Mouse (Mus musculus) neural tube, embryonic 11.5 days (tissue): Measurements from ENCODE around the gene Gsx1. TPM values are rescaled to one million over a fixed set of nuclear protein-coding genes. Genes with fewer than 3 reads are reported as not detected.

Experiments
- ATAC-seq: fragments of 200-750 bp; cut with Nextera tagmentation; 2 replicates; pipeline ENCODE4 v1.8.0; 2017; ENCODE audit warnings: moderate number of reproducible peaks, mild to moderate bottlenecking, moderate TSS enrichment, moderate library complexity; ENCODE audit not compliant: insufficient read depth, low FRiP score, low TSS enrichment
- DNase-seq: peaks from one replicate; pipeline ENCODE4 v3.0.0-alpha.2; 2015; ENCODE audit warnings: low spot score
- H3K27ac ChIP-seq: fragments of 300-500 bp; sonication (generic); 2 replicates; pipeline ENCODE4 v1.5.1; 2014; ENCODE audit warnings: low read depth, mild to moderate bottlenecking, low read length
- H3K27me3 ChIP-seq: fragments of 300-500 bp; sonication (generic); 2 replicates; pipeline ENCODE4 v1.6.1; 2014; ENCODE audit warnings: mild to moderate bottlenecking, low read length, mixed read lengths; ENCODE audit not compliant: control insufficient read depth, insufficient read depth
- H3K36me3 ChIP-seq: fragments of 300-500 bp; sonication (generic); 2 replicates; pipeline ENCODE4 v1.6.1; 2014; ENCODE audit warnings: mild to moderate bottlenecking, low read length, moderate library complexity, mixed read lengths; ENCODE audit not compliant: control insufficient read depth, insufficient read depth
- H3K4me1 ChIP-seq: fragments of 300-500 bp; sonication (generic); 2 replicates; pipeline ENCODE4 v1.6.1; 2014; ENCODE audit warnings: low read length, mixed read lengths; ENCODE audit not compliant: control insufficient read depth, insufficient read depth
- H3K4me2 ChIP-seq: fragments of 300-500 bp; sonication (generic); 2 replicates; pipeline ENCODE4 v1.6.1; 2014; ENCODE audit warnings: low read depth, mild to moderate bottlenecking, moderate library complexity
- H3K4me3 ChIP-seq: fragments of 300-500 bp; sonication (generic); 2 replicates; pipeline ENCODE4 v1.5.1; 2014; ENCODE audit warnings: low read depth, low read length
- H3K9ac ChIP-seq: fragments of 300-500 bp; sonication (generic); 2 replicates; pipeline ENCODE4 v1.6.1; 2014; ENCODE audit warnings: mild to moderate bottlenecking, low read length
- H3K9me3 ChIP-seq: fragments of 300-500 bp; sonication (generic); 2 replicates; pipeline ENCODE4 v1.6.1; 2016; ENCODE audit warnings: low read length; ENCODE audit not compliant: control insufficient read depth
- whole genome bisulfite sequencing: fragments of 180-500 bp; shearing (Covaris S2); extraction: QIAGEN DNeasy Blood & Tissue Kit; methylation state at CpG from one replicate; pipeline ENCODE4 v1.1.7; 2014; 5-methylcytosine and 5-hydroxymethylcytosine counted together
- polyA plus RNA-seq: library from polyadenylated mRNA; unstranded; fragments of >200 nt; fragmentation: Nextera tagmentation; extraction: Ambion mirVana; gene quantifications from 2 replicates; pipeline ENCODE4 v1.2.1, GENCODE M21; 2014

Gsx1 gene
- polyA plus RNA-seq, 1 experiment from 2014 or later = 11.3 TPM

GRCm38 (mm10) chr5:147190885-147191284 lies 2.4 kb downstream of the Gsx1 start:
- ATAC-seq (no peak), DNase-seq (peak; percentile 28)
- Histone ChIP-seq H3K9me3 (no peaks in the 10 kb centered on the region), H3K9ac (no peak overlapping the region), H3K27me3 (peaks cover 91% of the 10 kb centered on the region), H3K36me3 (no peaks in the 10 kb centered on the region), H3K27ac (no peak overlapping the region), H3K4me1 (peaks cover 9% of the 10 kb centered on the region), H3K4me3 (peak overlapping the region; percentile 48), H3K4me2 (peak overlapping the region; percentile 45)
- 1% methylated on average over 7 of the region's 7 CpGs for WGBS

- ATAC-seq = no peak
- no peak for DNase-seq
- H3K9me3 ChIP-seq = no peaks in the 10 kb centered on the region
- H3K27ac ChIP-seq = no peak overlapping the region
- H3K4me2 ChIP-seq = peak overlapping the region; percentile 45
- H3K27me3 ChIP-seq = peaks cover 84% of the 10 kb centered on the region
- no peaks in the 10 kb centered on the region for H3K36me3 ChIP-seq
- WGBS = 2% methylated on average over 24 of the region's 24 CpGs
- H3K4me3 ChIP-seq = 0 out of 2 replicates have a peak overlapping the region, but pooled peaks have one; percentile 4
- no peak overlapping the region for H3K9ac ChIP-seq
- H3K4me1 ChIP-seq = peaks cover 9% of the 10 kb centered on the region
Observed at GRCm38 (mm10) chr5:147191801-147192575, 3.5 kb downstream of the Gsx1 start.

DNA sequence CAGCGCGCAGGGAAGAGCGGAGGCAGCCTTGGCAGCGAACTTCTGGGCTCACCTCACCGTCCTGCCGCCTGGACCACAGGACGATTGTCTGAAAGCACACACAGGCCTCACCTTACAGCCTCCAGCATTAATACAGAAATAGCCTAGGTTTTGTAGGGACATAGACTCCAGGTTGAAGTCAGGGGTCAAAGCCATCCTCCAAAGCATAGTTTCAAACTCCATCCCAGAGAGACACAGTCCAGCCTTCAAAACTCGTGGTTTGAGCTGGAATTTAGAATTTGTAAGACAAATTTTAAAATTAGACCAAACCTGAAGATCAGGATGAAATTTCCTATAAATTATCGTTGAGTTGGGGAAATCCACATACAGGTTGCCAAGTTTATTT lies 4.1 kb downstream of the Gsx1 start:
- H3K9me3 ChIP-seq = no peaks in the 10 kb centered on the region
- no peak overlapping the region for H3K9ac ChIP-seq
- no peak for DNase-seq
- H3K36me3 ChIP-seq = no peaks in the 10 kb centered on the region
- no peak for ATAC-seq
- 2% methylated on average over 9 of the region's 9 CpGs for WGBS
- H3K4me3 ChIP-seq = no peak overlapping the region
- no peak overlapping the region for H3K4me2 ChIP-seq
- no peak overlapping the region for H3K27ac ChIP-seq
- H3K27me3 ChIP-seq = peaks cover 79% of the 10 kb centered on the region
- H3K4me1 ChIP-seq = peaks cover 9% of the 10 kb centered on the region

GRCm38 (mm10) chr5:147204905-147205304 lies 16.4 kb downstream of the Gsx1 start:
- 7% methylated on average over 6 of the region's 6 CpGs for WGBS
- H3K4me2 ChIP-seq = no peak overlapping the region
- no peak for ATAC-seq
- H3K36me3 ChIP-seq = no peaks in the 10 kb centered on the region
- no peak overlapping the region for H3K27ac ChIP-seq
- H3K4me1 ChIP-seq = 0 out of 2 replicates have a peak, but pooled peaks cover 4% of the 10 kb centered on the region
- H3K9me3 ChIP-seq = no peaks in the 10 kb centered on the region
- no peak overlapping the region for H3K4me3 ChIP-seq
- no peak for DNase-seq
- no peak overlapping the region for H3K9ac ChIP-seq
- no peaks in the 10 kb centered on the region for H3K27me3 ChIP-seq

DNA sequence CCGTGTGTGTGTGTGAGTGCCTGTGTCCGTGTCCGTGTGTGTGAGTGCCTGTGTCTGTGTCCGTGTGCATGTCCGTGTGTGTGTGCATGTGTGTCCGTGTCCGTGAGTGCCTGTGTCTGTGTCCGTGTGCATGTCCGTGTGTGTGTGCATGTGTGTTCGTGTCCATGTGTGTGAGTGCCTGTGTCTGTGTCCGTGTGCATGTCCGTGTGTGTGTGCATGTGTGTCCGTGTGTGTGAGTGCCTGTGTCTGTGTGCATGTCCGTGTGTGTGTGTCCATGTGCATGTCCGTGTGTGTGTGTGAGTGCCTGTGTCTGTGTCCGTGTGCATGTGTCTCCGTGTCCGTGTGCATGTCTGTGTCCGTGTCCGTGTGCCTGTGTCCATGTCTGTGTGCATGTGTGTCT lies 19.4 kb downstream of the Gsx1 start:
- H3K36me3 ChIP-seq = no peaks in the 10 kb centered on the region
- H3K27ac ChIP-seq = no peak overlapping the region
- no peak overlapping the region for H3K4me2 ChIP-seq
- H3K9ac ChIP-seq = no peak overlapping the region
- 96% methylated on average over 20 of the region's 20 CpGs for WGBS
- no peak for ATAC-seq
- H3K4me3 ChIP-seq = no peak overlapping the region
- DNase-seq = no peak
- no peaks in the 10 kb centered on the region for H3K27me3 ChIP-seq
- no peaks in the 10 kb centered on the region for H3K9me3 ChIP-seq
- 0 out of 2 replicates have a peak, but pooled peaks cover 4% of the 10 kb centered on the region for H3K4me1 ChIP-seq

DNA sequence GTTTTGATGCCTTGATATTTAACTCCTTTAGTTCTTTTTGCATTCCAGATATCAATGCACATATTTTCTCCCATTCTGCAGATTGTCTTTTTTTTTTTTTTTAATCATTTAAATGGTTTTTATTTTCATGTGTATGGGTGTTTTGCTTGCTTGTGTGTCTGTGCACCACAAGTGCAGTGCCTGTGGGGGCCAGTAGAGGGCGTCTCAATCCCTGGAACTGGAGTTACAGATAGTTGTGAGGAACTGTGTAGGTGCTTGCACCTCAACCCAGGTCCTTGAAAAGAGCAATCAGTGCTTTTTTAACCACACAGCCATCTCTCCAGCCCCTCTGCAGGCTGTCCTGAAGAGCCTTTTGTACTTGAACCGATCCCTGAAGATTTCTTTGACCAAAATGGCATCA lies 20.0 kb downstream of the Gsx1 start:
- Histone ChIP-seq H3K4me3 (no peak overlapping the region), H3K9ac (no peak overlapping the region), H3K4me1 (0 out of 2 replicates have a peak, but pooled peaks cover 4% of the 10 kb centered on the region), H3K36me3 (no peaks in the 10 kb centered on the region), H3K4me2 (no peak overlapping the region), H3K27ac (no peak overlapping the region), H3K9me3 (no peaks in the 10 kb centered on the region), H3K27me3 (no peaks in the 10 kb centered on the region)
- DNase-seq (no peak), ATAC-seq (no peak)
- WGBS = 75% methylated on average over 2 of the region's 2 CpGs

- ATAC-seq = peak; percentile 71
- WGBS = 18% methylated on average over 25 of the region's 25 CpGs
- Histone ChIP-seq H3K9ac (no peak overlapping the region), H3K4me1 (peaks cover 10% of the 10 kb centered on the region; the same call in 1 of the 2 replicates), H3K27ac (no peak overlapping the region), H3K4me2 (no peak overlapping the region), H3K36me3 (no peaks in the 10 kb centered on the region), H3K4me3 (no peak overlapping the region), H3K9me3 (no peaks in the 10 kb centered on the region), H3K27me3 (peaks cover 33% of the 10 kb centered on the region)
- peak; percentile 88 for DNase-seq
Observed at GRCm38 (mm10) chr5:147227354-147228112, 39.0 kb downstream of the Gsx1 start.

- Histone ChIP-seq H3K4me1 (no peaks in the 10 kb centered on the region), H3K9ac (no peak overlapping the region), H3K27me3 (no peaks in the 10 kb centered on the region), H3K9me3 (no peaks in the 10 kb centered on the region), H3K36me3 (no peaks in the 10 kb centered on the region), H3K27ac (no peak overlapping the region), H3K4me2 (no peak overlapping the region), H3K4me3 (no peak overlapping the region)
- no peak for DNase-seq
- 53% methylated on average over 21 of the region's 21 CpGs for WGBS
- no peak for ATAC-seq
Observed at GRCm38 (mm10) chr5:147235406-147236309, 47.2 kb downstream of the Gsx1 start.
